Mouse (Mus musculus) spleen, adult 10 weeks (tissue): Measurements from ENCODE around the gene Fastkd5. TPM values are rescaled to one million over a fixed set of nuclear protein-coding genes. Genes with fewer than 3 reads are reported as not detected.

Experiments
- polyA plus RNA-seq: library from polyadenylated mRNA; stranded (reverse); fragments of 350-450 nt; fragmentation: Illumina TruSeq; extraction: RNeasy Lipid Tissue Mini Kit (QIAGEN cat#74804); gene quantifications from one replicate; pipeline ENCODE4 v1.2.3, GENCODE M21; 2015; ENCODE audit warnings: low replicate concordance; ENCODE audit not compliant: insufficient read depth

Gene Fastkd5
- 12.5 TPM for polyA plus RNA-seq

DNA sequence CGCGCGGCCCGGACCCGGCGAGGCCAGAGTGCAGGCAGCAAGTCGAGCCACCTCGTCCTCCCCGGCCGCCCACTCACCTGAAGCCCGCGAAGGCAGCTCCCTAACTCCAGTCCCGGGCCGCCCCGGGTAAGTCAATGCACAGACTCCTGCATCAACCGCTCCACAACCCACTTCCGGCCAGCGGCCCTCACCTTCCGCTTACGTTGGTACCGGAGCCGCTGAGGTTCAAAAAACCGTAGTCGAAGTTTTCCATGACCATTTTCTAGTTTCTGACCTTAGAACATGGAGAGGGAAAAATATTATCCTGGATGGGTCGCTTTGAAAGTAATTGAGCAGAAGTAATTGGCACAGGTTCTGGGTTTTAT, at the start of gene Fastkd5, which contains the start of gene Ubox5:
TSS of gene Fastkd5 (minus strand) at position 189 of the 365 bp plus-strand sequence.
TSS of gene Ubox5 (minus strand) at position 200 of the 365 bp plus-strand sequence.

DNA sequence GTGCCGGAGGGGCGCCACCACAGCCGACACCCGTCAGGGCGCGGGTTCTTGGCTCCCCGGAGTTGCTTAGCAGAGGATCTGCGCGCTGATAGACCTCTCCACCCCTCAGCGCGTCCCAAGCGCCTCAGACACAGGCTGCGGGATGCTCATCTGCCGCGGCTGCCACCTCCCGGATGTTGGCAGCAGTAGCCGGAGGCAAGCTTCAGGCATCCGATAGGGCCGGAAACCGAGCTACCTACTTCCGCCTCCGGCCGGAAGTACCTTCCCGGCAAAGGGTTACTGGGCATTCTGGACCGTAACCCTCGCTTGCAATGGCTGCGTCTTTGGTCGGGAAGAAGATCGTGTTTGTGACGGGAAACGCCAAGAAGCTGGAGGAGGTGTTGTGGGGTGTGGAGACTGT, 37.7 kb upstream of the Fastkd5 start, which contains the start of gene Itpa:
TSS of gene Itpa (plus strand) at position 52 of the 400 bp plus-strand sequence.

DNA sequence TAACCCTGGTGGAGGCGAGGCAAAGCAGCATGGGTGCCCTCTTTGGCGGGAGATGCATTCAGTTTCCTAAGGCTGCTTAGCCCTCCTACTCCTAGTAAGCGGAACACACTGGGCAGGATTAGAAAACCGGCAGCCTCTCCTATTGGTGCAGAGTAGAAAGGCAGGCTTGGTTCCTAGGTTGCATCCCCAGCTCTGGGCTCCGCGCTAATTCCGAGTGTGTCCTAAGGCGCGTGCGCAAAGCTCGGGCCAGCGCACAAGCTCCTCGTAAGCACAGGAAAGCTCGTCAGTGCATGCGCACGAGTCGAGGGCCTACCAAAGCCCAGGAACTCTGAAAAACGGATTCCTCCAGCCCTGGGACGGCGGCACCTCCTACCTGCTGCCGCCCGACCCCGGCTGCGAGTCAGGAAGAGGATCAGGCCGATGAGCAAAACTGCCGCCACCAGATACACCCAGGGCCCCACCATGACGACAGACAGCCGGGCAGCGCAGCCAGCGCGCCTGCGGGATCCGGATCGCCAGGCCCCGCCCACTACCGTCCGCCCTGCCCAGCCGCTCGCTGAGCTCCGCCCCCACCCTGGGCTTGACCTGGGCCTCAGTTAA, 34.4 kb upstream of the Fastkd5 start, which contains the start of gene Ddrgk1:
TSS of gene Ddrgk1 (minus strand) at position 558 of the 600 bp plus-strand sequence.

DNA sequence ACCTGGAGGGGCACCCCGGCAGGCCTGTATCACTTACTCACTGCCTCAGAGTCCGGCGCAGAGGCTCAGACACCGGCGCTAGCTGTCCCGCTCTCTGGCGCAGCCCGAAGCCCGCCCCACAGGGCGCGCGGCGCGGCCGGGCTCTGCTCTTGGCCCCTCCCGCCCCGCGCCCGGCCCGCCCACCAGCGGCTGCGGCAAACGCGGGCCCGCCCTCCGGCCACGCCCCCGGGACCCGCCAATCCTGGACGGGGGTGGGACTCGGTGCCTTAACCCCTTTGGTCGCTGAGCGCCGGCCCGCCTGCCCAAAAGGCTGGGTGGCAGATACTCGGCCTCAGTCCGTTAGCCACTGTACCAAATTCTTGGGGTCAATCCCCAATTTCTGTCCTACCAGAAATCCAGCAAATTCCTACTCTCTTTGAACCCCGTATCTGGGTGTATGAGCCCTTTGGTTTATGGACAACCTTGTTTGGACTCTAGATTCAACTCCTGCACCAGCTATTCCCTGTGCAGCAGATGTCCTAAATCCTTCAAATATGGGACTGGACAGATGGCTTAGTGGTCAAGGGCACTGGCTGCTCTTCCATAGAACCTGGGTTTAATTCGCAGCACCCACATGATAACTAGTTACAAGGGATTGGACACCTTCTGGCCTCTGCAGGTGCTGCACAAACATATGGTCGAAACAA, 13.0 kb upstream of the Fastkd5 start, which contains the start of gene Lzts3:
TSS of gene Lzts3 (minus strand) at position 120 of the 686 bp plus-strand sequence.

DNA sequence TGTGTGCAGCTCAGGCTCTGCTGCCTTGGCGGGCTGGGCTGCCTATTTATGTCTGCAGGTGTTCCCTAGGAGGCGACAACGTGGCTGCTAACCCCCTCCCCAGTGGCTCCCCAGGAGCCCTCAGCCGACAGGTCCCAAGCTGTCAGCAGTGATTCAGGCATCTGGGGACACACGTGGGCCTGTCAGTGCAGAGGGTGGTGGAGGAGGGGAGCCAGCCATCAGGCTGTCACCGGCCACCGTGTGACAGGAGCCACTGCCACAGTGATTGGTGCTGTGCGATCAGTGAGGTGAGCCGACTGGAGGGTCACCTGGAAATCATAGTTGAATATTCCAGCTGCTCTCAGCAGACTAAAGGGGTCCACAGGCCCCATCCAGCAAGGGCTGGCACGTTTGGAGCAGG, 47.3 kb downstream of the Fastkd5 start, which contains the start of gene Avp:
TSS of gene Avp (minus strand) at position 3 of the 400 bp plus-strand sequence.

DNA sequence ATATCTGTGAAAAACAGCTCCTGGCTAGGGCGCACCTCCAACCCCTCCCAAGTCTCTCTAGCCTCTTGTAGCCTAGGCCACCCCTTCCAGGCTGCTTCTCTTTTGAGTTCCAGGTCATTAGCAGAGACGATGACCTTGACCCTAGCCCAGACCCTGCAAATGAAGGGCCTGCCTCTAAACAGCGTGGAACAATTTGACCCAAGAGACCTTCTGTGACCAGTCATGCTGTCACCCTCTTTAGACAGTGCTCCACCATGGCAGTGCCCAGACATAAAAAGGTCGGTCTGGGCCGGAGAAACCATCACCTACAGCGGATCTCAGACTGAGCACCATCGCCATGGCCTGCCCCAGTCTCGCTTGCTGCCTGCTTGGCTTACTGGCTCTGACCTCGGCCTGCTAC, 54.0 kb downstream of the Fastkd5 start, which contains the start of gene Oxt:
TSS of gene Oxt (plus strand) at position 301 of the 400 bp plus-strand sequence.

Other genes with a start within 250 kb of the Fastkd5 start
- 22.9 TPM for gene Cpxm1, start 232.5 kb downstream of the Fastkd5 start, polyA plus RNA-seq
- gene Gm28372, start 224.8 kb downstream of the Fastkd5 start, polyA plus RNA-seq = not detected
- not detected for gene 1700020A23Rik, start 224.8 kb downstream of the Fastkd5 start, polyA plus RNA-seq
- gene Tmem239, start 223.5 kb downstream of the Fastkd5 start, polyA plus RNA-seq = not detected
- 139 TPM for gene Vps16, start 205.7 kb downstream of the Fastkd5 start, polyA plus RNA-seq
- gene Pced1a, start 205.3 kb downstream of the Fastkd5 start, polyA plus RNA-seq = 14.9 TPM
- gene Ptpra, start 179.7 kb downstream of the Fastkd5 start, polyA plus RNA-seq = 83.7 TPM
- gene Mrps26, start 66.3 kb downstream of the Fastkd5 start, polyA plus RNA-seq = 21.7 TPM
- not detected for gene Oxt, start 53.9 kb downstream of the Fastkd5 start, polyA plus RNA-seq
- gene Avp, start 47.5 kb downstream of the Fastkd5 start, polyA plus RNA-seq = not detected
- gene Ubox5, start within 50 bp of the Fastkd5 start, polyA plus RNA-seq = 4.7 TPM
- gene Lzts3, start 12.8 kb upstream of the Fastkd5 start, polyA plus RNA-seq = 1.2 TPM
- gene Ddrgk1, start 34.6 kb upstream of the Fastkd5 start, polyA plus RNA-seq = 52.3 TPM
- 31.9 TPM for gene Itpa, start 37.6 kb upstream of the Fastkd5 start, polyA plus RNA-seq
- 2.5 TPM for gene Slc4a11, start 67.5 kb upstream of the Fastkd5 start, polyA plus RNA-seq